Mouse (Mus musculus): ENCODE results near the gene Pitpnm1. TPM values are rescaled to one million over a fixed set of nuclear protein-coding genes. Genes with fewer than 3 reads are reported as not detected.
A peak's percentile ranks its signal among the peaks of the same experiment; 100 is the strongest.

Pitpnm1 gene
- polyA plus RNA-seq, 1 experiment from 2014 or later, result 18.9 TPM

DNA sequence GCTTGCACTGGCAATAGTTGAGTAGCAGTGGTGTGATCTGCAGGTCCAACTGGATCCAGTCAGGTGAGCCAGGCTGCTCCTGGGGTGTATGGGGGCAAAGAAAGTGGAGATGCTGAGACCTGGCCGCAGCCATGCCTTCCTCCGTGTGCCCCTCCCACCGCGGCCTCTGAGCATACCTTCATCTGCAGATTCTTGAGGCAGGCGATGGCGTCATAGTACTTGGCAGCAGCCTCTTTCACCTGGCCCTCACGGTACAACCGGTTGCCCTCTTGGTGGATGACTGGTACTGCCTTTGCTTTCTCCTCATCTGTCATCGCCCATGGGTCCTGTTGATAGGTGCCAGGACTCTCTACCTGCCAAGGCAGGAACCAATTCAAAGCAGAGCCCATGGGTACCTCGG lies 15.3 kb downstream of the Pitpnm1 start:
- DNase-seq (ENCODE audit: low spot score) (no peak), ATAC-seq (no peak)
- 0 out of 2 replicates have a peak, but pooled peaks cover 2% of the 10 kb centered on the region for H3K4me1 ChIP-seq (ENCODE audit: insufficient read depth, low read depth, low read length)
- no peak overlapping the region for H3K27ac ChIP-seq (ENCODE audit: low read length)
- no peak overlapping the region for H3K4me2 ChIP-seq (replicated peaks; ENCODE audit: low read depth, low read length)
- no peak overlapping the region for H3K9ac ChIP-seq (replicated peaks; ENCODE audit: low read depth)
- H3K36me3 ChIP-seq (ENCODE audit: insufficient read depth, low read length), result peaks cover 20% of the 10 kb centered on the region; the same call in 1 of the 2 replicates
- H3K9me3 ChIP-seq (ENCODE audit: low read length), result no peaks in the 10 kb centered on the region
- WGBS, result 93% methylated on average over 10 of the region's 10 CpGs
- H3K27me3 ChIP-seq (replicated peaks; ENCODE audit: insufficient read depth, low read length), result no peaks in the 10 kb centered on the region
- H3K4me3 ChIP-seq (ENCODE audit: low read depth, low read length), result no peak overlapping the region
- no peak for TF ChIP-seq EP300 (IDR thresholded peaks at IDR 0.05)
- TF ChIP-seq CTCF (IDR thresholded peaks at IDR 0.05), result no peak

- TF ChIP-seq CTCF (IDR thresholded peaks at IDR 0.05) (no peak), EP300 (IDR thresholded peaks at IDR 0.05) (no peak)
- WGBS, result 86% methylated on average over 11 of the region's 11 CpGs
- Histone ChIP-seq H3K9ac (replicated peaks; ENCODE audit: low read depth) (no peak overlapping the region), H3K4me3 (ENCODE audit: low read depth, low read length) (no peak overlapping the region), H3K9me3 (ENCODE audit: low read length) (no peaks in the 10 kb centered on the region), H3K27me3 (replicated peaks; ENCODE audit: insufficient read depth, low read length) (no peaks in the 10 kb centered on the region), H3K4me1 (ENCODE audit: insufficient read depth, low read depth, low read length) (peaks cover 7% of the 10 kb centered on the region; the same call in 1 of the 2 replicates), H3K27ac (ENCODE audit: low read length) (no peak overlapping the region), H3K36me3 (ENCODE audit: insufficient read depth, low read length) (peaks cover 20% of the 10 kb centered on the region; the same call in 1 of the 2 replicates), H3K4me2 (replicated peaks; ENCODE audit: low read depth, low read length) (no peak overlapping the region)
- no peak for ATAC-seq
- no peak for DNase-seq (ENCODE audit: low spot score)
Measured at GRCm38 (mm10) chr19:4115816-4116215, 16.0 kb downstream of the Pitpnm1 start.

DNA sequence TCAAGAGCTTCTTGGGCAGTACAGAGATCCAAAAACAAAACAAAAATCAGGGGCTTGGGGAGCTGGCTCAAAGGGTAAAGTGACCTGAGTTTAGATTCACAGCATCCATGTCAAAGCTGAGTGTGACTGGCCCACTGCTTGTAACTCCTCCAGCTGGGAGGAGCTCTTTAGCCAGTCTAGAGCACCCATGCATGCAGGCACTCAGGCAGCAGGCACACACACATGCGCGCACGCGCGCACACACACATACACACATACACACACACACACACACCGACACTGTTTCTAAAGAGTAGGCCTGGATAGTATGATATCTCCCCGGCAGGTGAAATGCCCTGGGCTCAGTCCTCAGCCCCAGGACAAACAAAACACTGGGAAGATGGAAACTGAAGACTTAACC lies 17.2 kb downstream of the Pitpnm1 start:
- Histone ChIP-seq H3K36me3 (ENCODE audit: insufficient read depth, low read length) (peaks cover 16% of the 10 kb centered on the region; the same call in 1 of the 2 replicates), H3K27me3 (replicated peaks; ENCODE audit: insufficient read depth, low read length) (no peaks in the 10 kb centered on the region), H3K4me1 (ENCODE audit: insufficient read depth, low read depth, low read length) (peaks cover 7% of the 10 kb centered on the region; the same call in 1 of the 2 replicates), H3K9me3 (ENCODE audit: low read length) (no peaks in the 10 kb centered on the region), H3K4me3 (ENCODE audit: low read depth, low read length) (no peak overlapping the region), H3K4me2 (replicated peaks; ENCODE audit: low read depth, low read length) (no peak overlapping the region), H3K9ac (replicated peaks; ENCODE audit: low read depth) (no peak overlapping the region), H3K27ac (ENCODE audit: low read length) (no peak overlapping the region)
- no peak for ATAC-seq
- DNase-seq (ENCODE audit: low spot score), result no peak
- no peak for TF ChIP-seq CTCF (IDR thresholded peaks at IDR 0.05)
- TF ChIP-seq EP300 (IDR thresholded peaks at IDR 0.05), result no peak
- WGBS, result 96% methylated on average over 7 of the region's 7 CpGs

DNA sequence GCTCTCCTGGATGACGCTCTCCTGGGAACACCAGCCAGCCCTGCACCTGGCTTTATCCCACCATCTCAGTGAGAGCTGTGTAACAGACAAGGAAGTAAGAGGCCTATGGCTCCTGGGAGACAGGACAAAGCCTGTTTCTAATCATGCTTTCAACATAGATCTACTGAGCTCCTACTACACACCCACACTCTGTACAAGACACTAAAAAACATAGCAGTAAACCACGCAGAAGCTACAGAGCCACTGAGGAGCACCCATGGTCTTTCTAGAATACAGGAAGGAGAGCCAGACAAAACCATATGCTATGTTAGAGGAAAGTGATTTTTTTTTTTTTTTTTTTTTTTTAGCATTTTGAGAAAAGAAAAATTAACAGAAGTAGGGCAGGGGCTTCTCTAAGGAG lies 18.6 kb downstream of the Pitpnm1 start:
- ATAC-seq, result no peak

DNA sequence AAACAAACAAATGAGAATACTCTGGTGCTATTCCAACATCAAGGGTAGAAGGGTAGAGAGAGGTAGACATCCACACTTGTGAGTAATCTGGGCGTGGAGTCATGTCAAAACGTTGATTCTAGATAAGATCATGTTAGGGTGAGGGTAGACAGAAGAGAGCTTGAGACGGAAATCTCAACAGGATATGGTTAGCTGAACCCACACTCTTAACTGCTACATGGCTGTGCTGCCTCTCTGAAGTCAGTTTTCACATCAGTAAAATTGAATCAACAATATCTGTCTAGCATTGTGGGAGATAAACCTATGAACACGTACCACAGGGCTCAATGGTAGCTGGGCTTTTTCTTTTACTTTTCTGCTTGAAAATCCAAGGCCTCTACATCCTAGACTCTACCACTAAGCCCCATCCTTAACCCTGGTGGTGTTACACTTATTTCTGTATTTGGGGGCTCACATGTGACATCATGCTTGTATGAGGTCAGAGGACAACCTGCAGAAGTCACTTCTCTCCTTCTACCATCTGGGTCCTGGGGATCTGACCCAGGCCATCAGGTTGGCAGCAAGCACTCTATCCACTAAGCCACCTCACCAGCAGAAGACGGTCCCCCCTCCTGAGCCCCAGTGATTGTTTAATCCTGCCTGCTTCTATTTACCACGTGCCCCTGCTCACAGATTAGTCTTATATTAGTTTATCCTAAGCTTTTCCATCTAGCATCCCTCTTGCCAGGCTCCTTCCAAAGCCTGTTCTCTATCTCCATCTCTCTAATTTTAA lies 20.1 kb downstream of the Pitpnm1 start:
- ATAC-seq (no peak), DNase-seq (ENCODE audit: low spot score) (no peak)
- no peaks in the 10 kb centered on the region for H3K9me3 ChIP-seq (ENCODE audit: low read length)
- no peak overlapping the region for H3K4me2 ChIP-seq (replicated peaks; ENCODE audit: low read depth, low read length)
- H3K27me3 ChIP-seq (replicated peaks; ENCODE audit: insufficient read depth, low read length), result no peaks in the 10 kb centered on the region
- peaks cover 5% of the 10 kb centered on the region; the same call in 1 of the 2 replicates for H3K4me1 ChIP-seq (ENCODE audit: insufficient read depth, low read depth, low read length)
- H3K36me3 ChIP-seq (ENCODE audit: insufficient read depth, low read length), result peaks cover 6% of the 10 kb centered on the region; the same call in 1 of the 2 replicates
- H3K9ac ChIP-seq (replicated peaks; ENCODE audit: low read depth), result 0 out of 2 replicates have a peak overlapping the region, but pooled peaks have one; percentile 5
- WGBS, result 70% methylated on average over 6 of the region's 6 CpGs
- no peak overlapping the region for H3K4me3 ChIP-seq (ENCODE audit: low read depth, low read length)
- no peak overlapping the region for H3K27ac ChIP-seq (ENCODE audit: low read length)
- TF ChIP-seq EP300 (IDR thresholded peaks at IDR 0.05) (no peak), CTCF (IDR thresholded peaks at IDR 0.05) (no peak)

More for the DNA sequence above, 18.6 kb downstream of the Pitpnm1 start:
- Histone ChIP-seq H3K27ac (ENCODE audit: low read length) (no peak overlapping the region), H3K4me2 (replicated peaks; ENCODE audit: low read depth, low read length) (no peak overlapping the region), H3K36me3 (ENCODE audit: insufficient read depth, low read length) (peaks cover 15% of the 10 kb centered on the region; the same call in 1 of the 2 replicates), H3K9ac (replicated peaks; ENCODE audit: low read depth) (no peak overlapping the region), H3K9me3 (ENCODE audit: low read length) (no peaks in the 10 kb centered on the region), H3K27me3 (replicated peaks; ENCODE audit: insufficient read depth, low read length) (no peaks in the 10 kb centered on the region), H3K4me1 (ENCODE audit: insufficient read depth, low read depth, low read length) (peaks cover 6% of the 10 kb centered on the region; the same call in 1 of the 2 replicates), H3K4me3 (ENCODE audit: low read depth, low read length) (no peak overlapping the region)
- no peak for TF ChIP-seq CTCF (IDR thresholded peaks at IDR 0.05)
- no peak for TF ChIP-seq EP300 (IDR thresholded peaks at IDR 0.05)
- no peak for DNase-seq (ENCODE audit: low spot score)
- WGBS, result 92% methylated on average over 2 of the region's 2 CpGs

- H3K27ac ChIP-seq (ENCODE audit: low read length), result no peak overlapping the region
- no peak for DNase-seq (ENCODE audit: low spot score)
- ATAC-seq, result no peak
- TF ChIP-seq CTCF (IDR thresholded peaks at IDR 0.05) (no peak), EP300 (IDR thresholded peaks at IDR 0.05) (no peak)
- 0 out of 2 replicates have a peak overlapping the region, but pooled peaks have one; percentile 42 for H3K4me3 ChIP-seq (ENCODE audit: low read depth, low read length)
- H3K4me2 ChIP-seq (replicated peaks; ENCODE audit: low read depth, low read length), result peak overlapping the region; percentile 49
- no peaks in the 10 kb centered on the region for H3K27me3 ChIP-seq (replicated peaks; ENCODE audit: insufficient read depth, low read length)
- H3K36me3 ChIP-seq (ENCODE audit: insufficient read depth, low read length), result no peaks in the 10 kb centered on the region
- WGBS, result 98% methylated on average over 2 of the region's 2 CpGs
- H3K9me3 ChIP-seq (ENCODE audit: low read length), result no peaks in the 10 kb centered on the region
- peaks cover 5% of the 10 kb centered on the region; the same call in 1 of the 2 replicates for H3K4me1 ChIP-seq (ENCODE audit: insufficient read depth, low read depth, low read length)
- 0 out of 2 replicates have a peak overlapping the region, but pooled peaks have one; percentile 5 for H3K9ac ChIP-seq (replicated peaks; ENCODE audit: low read depth)
Measured at GRCm38 (mm10) chr19:4120496-4120895, 20.7 kb downstream of the Pitpnm1 start.

Measured in lung, postnatal 0 days (tissue).